In the genomic region with DNA sequence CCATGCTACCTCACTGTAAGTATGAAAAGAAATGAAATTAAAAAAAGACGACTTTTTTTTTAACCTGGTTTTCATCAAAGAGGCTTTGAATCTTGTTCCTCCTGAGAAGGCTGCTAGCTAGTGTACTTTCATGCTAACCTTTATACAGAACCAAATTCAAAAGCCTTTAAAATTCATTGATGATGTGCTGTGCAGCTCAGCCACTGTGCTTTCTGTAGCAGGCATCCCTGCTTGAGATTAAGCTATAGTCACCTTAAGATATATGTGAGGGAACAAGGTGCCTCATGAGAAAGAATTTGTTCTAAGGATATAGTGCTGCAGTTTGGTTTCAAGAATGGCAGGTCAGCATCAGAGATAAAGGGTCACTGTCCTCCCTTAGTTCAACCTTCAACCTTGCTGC, we compare ENCODE assay signal across 28 mouse cellular contexts.
"Had no signal": no experiment of that assay in that cellular context is flagged by ENCODE, and none has a peak within 500 bp of the region (broad histone marks: within the 10 kb centered on the region; RNA-seq: fewer than 3 reads in every experiment).

No protein-coding gene starts in this region.

- H3K4me1 ChIP-seq: embryonic facial prominence, embryonic 10.5 days; embryonic facial prominence, embryonic 12.5 days; embryonic facial prominence, embryonic 13.5 days; embryonic facial prominence, embryonic 15.5 days; forebrain, embryonic 10.5 days; forebrain, embryonic 12.5 days; forebrain, embryonic 13.5 days; forebrain, embryonic 15.5 days had no signal

- H3K4me2 ChIP-seq: embryonic facial prominence, embryonic 12.5 days; embryonic facial prominence, embryonic 13.5 days; embryonic facial prominence, embryonic 15.5 days; forebrain, embryonic 12.5 days; forebrain, embryonic 13.5 days; forebrain, embryonic 15.5 days had no signal

- ATAC-seq: forebrain, embryonic 13.5 days; forebrain, embryonic 14.5 days; forebrain, embryonic 15.5 days; forebrain, embryonic 16.5 days; forebrain, postnatal 0 days had no signal

- H3K27me3 ChIP-seq: embryonic facial prominence, embryonic 12.5 days; embryonic facial prominence, embryonic 13.5 days; embryonic facial prominence, embryonic 15.5 days; forebrain, embryonic 12.5 days; forebrain, embryonic 13.5 days; forebrain, embryonic 15.5 days had no signal

- H3K9me3 ChIP-seq: embryonic facial prominence, embryonic 10.5 days; embryonic facial prominence, embryonic 12.5 days; embryonic facial prominence, embryonic 13.5 days; embryonic facial prominence, embryonic 15.5 days; forebrain, embryonic 10.5 days; forebrain, embryonic 12.5 days; forebrain, embryonic 13.5 days; forebrain, embryonic 15.5 days had no signal

- DNase-seq: cerebellum, adult 8-10 months; cerebellum, adult 9-10 months; cerebellum, adult 9-11 months; cerebellum, postnatal 10 days; cerebellum, postnatal 14 days; cerebellum, postnatal 25 days; cerebellum, postnatal 36 days; embryo, embryonic 11 days; forebrain, postnatal 0 days; gastrocnemius, adult 2 months; gastrocnemius, postnatal 10 days; gastrocnemius, postnatal 14 days; gastrocnemius, postnatal 25 days; gastrocnemius, postnatal 36 days; heart, adult 11 months; heart, adult 18-20 months; heart, adult 2 months had no signal

- H3K9ac ChIP-seq: embryonic facial prominence, embryonic 12.5 days; embryonic facial prominence, embryonic 13.5 days; embryonic facial prominence, embryonic 15.5 days; forebrain, embryonic 12.5 days; forebrain, embryonic 13.5 days; forebrain, embryonic 15.5 days; forebrain, postnatal 0 days had no signal

- H3K4me3 ChIP-seq: embryonic facial prominence, embryonic 10.5 days; embryonic facial prominence, embryonic 12.5 days; embryonic facial prominence, embryonic 13.5 days; embryonic facial prominence, embryonic 15.5 days; erythroblast, embryonic 14.5 days; forebrain, embryonic 10.5 days; forebrain, embryonic 12.5 days; forebrain, embryonic 13.5 days; forebrain, embryonic 15.5 days; gastrocnemius, adult 2 months; heart, adult 2 months had no signal

- H3K36me3 ChIP-seq: embryonic facial prominence, embryonic 10.5 days; embryonic facial prominence, embryonic 12.5 days; embryonic facial prominence, embryonic 13.5 days; embryonic facial prominence, embryonic 15.5 days; forebrain, embryonic 10.5 days; forebrain, embryonic 12.5 days; forebrain, embryonic 15.5 days had no signal

- H3K27ac ChIP-seq: embryonic facial prominence, embryonic 10.5 days; embryonic facial prominence, embryonic 12.5 days; embryonic facial prominence, embryonic 13.5 days; embryonic facial prominence, embryonic 15.5 days; forebrain, embryonic 10.5 days; forebrain, embryonic 12.5 days; forebrain, embryonic 13.5 days; forebrain, embryonic 15.5 days; gastrocnemius, adult 2 months; heart, adult 2 months had no signal
